Mouse (Mus musculus) T-cell, adult 2 months (primary cell): ENCODE results near the gene Rsbn1l.
"Not testable (repeated sequence)": the region's sequence is repeated elsewhere in the genome, so short reads cannot be mapped to it uniquely, and the experiment has no call there.

ENCODE experiments used
- DNase-seq: peaks from one replicate; pipeline ENCODE4 v3.0.0; 2022; ENCODE audit warnings: low spot score

Rsbn1l gene

GRCm38 (mm10) chr5:20950093-20950492 is 6.1 kb downstream of the Rsbn1l start:
- no peak for DNase-seq

DNA sequence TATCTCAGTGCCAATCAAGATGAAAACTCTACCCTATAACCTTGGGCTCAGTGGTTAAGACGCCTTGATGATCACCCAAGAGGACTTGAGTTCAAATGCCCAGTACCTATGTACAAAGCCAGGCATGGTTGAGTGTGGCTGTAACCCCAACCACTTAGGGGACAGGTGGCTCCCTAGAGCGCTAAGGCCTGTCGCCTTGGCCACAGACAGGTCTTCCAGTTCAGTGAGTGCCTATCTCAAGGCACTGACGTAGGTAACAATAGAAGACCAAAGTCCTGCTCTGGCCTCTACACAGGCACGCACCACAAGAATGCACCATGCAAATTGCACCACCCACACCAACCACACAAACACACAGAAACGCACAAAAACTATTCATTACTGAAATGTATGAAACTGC is 9.3 kb downstream of the Rsbn1l start:
- DNase-seq = no peak

GRCm38 (mm10) chr5:20944961-20945748 is 11.0 kb downstream of the Rsbn1l start:
- peak; percentile 54 for DNase-seq

GRCm38 (mm10) chr5:20943791-20944190 is 12.4 kb downstream of the Rsbn1l start:
- DNase-seq = not testable (repeated sequence)

DNA sequence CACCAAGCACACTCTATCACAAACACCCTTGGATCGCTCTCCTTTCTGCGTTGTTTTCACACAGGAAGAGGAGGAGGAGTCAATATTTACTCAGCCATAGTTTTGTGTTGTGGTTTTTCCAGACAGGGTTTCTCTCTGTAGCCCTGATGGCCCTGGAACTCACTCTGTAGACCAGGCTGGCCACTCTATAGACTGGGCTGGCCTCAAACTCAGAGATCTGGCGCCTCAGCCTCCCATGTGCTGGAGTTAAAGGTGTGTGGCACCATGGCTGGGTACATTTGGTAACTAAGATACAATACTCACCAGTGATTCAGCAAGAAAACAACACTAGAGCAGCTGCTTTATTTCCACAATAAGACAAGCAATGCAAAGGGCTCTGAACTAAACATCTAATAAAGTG is 13.7 kb downstream of the Rsbn1l start:
- peak; percentile 41 for DNase-seq

GRCm38 (mm10) chr5:20941205-20941604 is 15.0 kb downstream of the Rsbn1l start:
- peak; percentile 76 for DNase-seq

DNA sequence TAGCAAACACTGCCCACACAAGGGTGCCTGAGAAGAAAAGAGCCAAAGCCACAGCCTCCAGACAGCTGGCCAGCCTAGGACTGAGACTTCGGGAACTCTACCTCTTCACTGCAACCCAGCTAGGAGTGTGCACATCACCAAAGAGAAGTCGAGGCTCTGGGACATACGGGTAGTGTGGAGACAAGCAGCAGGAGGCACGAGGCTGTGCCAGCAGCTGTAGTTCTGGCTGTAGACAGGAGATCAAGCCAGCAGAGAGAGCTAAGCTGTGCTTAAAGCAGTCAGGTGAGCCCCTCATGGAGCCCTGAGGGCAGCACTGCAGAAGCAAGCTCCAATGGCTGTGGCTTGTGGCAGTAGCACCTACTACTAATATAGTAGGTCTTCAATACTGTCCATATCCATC is 15.5 kb downstream of the Rsbn1l start:
- DNase-seq = no peak

DNA sequence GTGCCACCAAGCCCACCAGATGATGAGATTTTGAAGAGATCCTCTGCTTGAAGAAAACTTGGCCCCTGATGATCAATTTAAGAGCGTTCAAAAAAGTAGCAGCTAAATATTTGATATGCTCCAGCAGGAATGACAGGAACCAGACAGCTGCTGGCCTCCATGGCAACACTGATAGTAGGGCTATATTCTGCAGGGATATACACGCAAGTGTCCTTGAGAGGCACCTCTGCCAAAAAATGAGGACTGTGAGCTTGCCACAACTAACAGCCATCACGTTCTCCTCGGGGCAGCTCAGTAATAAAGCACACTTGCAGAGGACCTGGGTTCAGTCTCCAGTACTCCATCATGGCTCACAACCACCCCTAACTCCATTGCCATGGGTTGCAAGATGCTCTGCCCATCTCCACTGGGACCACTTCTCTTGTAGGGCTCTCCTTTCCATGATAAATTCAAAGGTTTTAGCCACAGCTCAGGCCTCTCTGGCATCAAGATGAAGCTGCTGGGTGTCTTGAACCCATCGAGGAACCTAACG is 16.1 kb downstream of the Rsbn1l start:
- no peak for DNase-seq

GRCm38 (mm10) chr5:20938523-20938922 is 17.7 kb downstream of the Rsbn1l start:
- DNase-seq = no peak

GRCm38 (mm10) chr5:20935934-20936333 is 20.3 kb downstream of the Rsbn1l start:
- DNase-seq = no peak

- no peak for DNase-seq
Observed at GRCm38 (mm10) chr5:20932585-20932984, 23.6 kb downstream of the Rsbn1l start.

- no peak for DNase-seq
Observed at GRCm38 (mm10) chr5:20931300-20931699, 24.9 kb downstream of the Rsbn1l start.

GRCm38 (mm10) chr5:20930430-20930829 is 25.8 kb downstream of the Rsbn1l start:
- DNase-seq = no peak

GRCm38 (mm10) chr5:20929669-20930151 is 26.5 kb downstream of the Rsbn1l start:
- DNase-seq = no peak

DNA sequence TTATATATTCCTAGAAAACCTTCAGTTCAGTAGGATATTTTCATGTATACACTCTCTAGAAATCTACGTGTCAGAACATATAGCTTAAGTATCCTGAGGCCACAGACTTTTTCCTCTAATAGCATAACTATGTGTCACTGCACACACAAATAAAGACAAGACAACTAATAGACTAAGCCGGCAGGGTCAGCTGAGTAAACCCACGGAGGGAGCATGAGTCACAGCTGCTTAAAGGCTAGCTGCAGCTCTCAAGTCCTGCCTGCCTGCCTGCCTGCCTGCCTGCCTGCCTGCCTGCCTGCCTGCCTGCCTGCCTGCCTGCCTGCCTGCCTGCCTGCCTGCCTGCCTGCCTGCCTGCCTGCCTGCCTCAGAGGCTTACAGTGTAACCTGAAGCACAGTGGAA is 30.7 kb downstream of the Rsbn1l start:
- no peak for DNase-seq

GRCm38 (mm10) chr5:20924608-20925007 is 31.6 kb downstream of the Rsbn1l start:
- no peak for DNase-seq

- DNase-seq = no peak
Observed at GRCm38 (mm10) chr5:20919566-20919965, 36.6 kb downstream of the Rsbn1l start.

GRCm38 (mm10) chr5:20918967-20919366 is 37.2 kb downstream of the Rsbn1l start:
- no peak for DNase-seq

GRCm38 (mm10) chr5:20913372-20914275 is 42.6 kb downstream of the Rsbn1l start:
- DNase-seq = peak; percentile 68

- DNase-seq = no peak
Observed at GRCm38 (mm10) chr5:20911741-20912140, 44.5 kb downstream of the Rsbn1l start.

- DNase-seq = no peak
Observed at GRCm38 (mm10) chr5:20906191-20906590, 50.0 kb downstream of the Rsbn1l start.

DNA sequence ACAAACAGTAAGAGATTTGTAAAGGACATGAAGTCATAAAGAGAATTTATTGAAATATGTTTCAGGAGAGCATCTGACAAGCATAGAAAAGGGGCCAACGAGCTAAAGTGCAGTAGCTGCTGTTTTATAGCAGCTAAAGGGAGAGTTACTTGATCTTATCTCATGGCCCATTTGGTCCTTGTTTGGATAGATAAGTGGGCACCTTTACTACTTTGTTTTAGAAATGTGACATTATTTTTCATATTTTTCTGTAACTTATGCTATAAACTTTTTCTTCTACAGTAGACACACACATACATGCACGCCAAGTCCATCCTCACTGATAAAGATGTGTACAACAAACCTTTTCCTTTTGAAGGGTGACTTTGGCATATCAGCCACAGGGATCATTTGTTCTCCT is 50.8 kb downstream of the Rsbn1l start:
- no peak for DNase-seq

DNA sequence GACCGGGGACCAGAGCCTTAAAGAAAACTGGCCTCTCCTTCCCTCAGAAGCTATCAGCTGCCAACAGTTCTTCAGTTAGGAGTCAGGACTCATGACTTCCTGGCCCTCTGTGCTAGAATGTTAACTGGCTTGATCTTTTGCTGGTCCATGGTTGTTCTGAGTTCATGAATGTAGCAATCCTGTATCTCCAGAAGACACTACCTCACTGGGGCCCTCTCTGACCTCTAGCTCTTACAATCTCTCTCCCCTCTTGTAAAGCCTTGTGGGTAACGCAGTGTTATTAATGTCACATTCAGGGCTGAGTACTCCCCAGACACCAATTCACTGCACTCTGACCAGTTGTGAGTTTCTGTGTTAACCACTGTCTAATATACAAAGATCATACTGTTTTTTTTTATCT is 51.6 kb downstream of the Rsbn1l start:
- no peak for DNase-seq
